Mouse (Mus musculus): ENCODE measurements around the gene Gm9958. TPM values are rescaled to one million over a fixed set of nuclear protein-coding genes. Genes with fewer than 3 reads are reported as not detected.

Gm9958 gene
- polyA plus RNA-seq, 1 experiment from 2014 or later = 7.9 TPM

Other genes starting within 250 kb of the Gm9958 start
- gene Cox18, start 143.2 kb upstream of the Gm9958 start, polyA plus RNA-seq (2016; fragmentation: Nextera tagmentation; extraction: Ambion mirVana) = 27.9 and 31.6 TPM in 2 replicates
- 31.9 and 32.8 TPM in 2 replicates for gene Ankrd17, start 627 bp upstream of the Gm9958 start, polyA plus RNA-seq (2016; fragmentation: Nextera tagmentation; extraction: Ambion mirVana)
- not detected in 2 replicates for gene Alb, start 93.7 kb downstream of the Gm9958 start, polyA plus RNA-seq (2016; fragmentation: Nextera tagmentation; extraction: Ambion mirVana)
- gene Afp, start 123.5 kb downstream of the Gm9958 start, polyA plus RNA-seq (2016; fragmentation: Nextera tagmentation; extraction: Ambion mirVana) = 0.24 TPM in 1 of 2 replicates, not detected in the other
- gene Afm, start 151.7 kb downstream of the Gm9958 start, polyA plus RNA-seq (2016; fragmentation: Nextera tagmentation; extraction: Ambion mirVana) = not detected in 2 replicates
- not detected in 2 replicates for gene 5830473C10Rik, start 193.9 kb downstream of the Gm9958 start, polyA plus RNA-seq (2016; fragmentation: Nextera tagmentation; extraction: Ambion mirVana)

Measured in forebrain, embryonic 12.5 days (tissue).